Mouse (Mus musculus): ENCODE data around the gene Igdcc4. TPM values are rescaled to one million over a fixed set of nuclear protein-coding genes. Genes with fewer than 3 reads are reported as not detected.
A peak's percentile ranks its signal among the peaks of the same experiment; 100 is the strongest.

Gene Igdcc4
- total RNA-seq, 4 experiments from 2014 or later = 28.6 to 67.1 (median 44.5) TPM

- DNase-seq = peak; percentile 63
Measured at GRCm38 (mm10) chr9:65111698-65112097, 10.4 kb downstream of the Igdcc4 start.

GRCm38 (mm10) chr9:65113694-65114093 is 12.4 kb downstream of the Igdcc4 start:
- no peak for DNase-seq

- no peak for DNase-seq
Measured at GRCm38 (mm10) chr9:65115891-65116290, 14.6 kb downstream of the Igdcc4 start.

DNA sequence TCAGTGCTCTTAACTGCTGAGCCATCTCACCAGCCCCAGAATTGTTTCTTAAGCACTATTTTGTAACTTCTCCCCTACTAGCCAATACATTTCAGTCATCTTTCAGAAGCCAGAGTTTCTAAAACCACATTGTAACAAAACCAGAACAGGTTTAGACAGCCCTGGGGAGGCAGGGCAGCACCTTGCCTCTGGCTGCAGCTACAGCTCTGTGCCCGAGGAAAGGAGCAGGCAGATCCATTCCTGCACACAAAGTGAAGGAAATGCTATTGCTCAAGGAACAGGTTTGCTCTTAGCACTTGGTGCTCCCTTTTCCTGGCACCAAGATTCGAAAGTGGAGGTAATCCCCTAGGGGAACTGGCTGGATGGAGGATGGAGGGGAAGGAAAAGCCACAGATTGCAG is 16.2 kb downstream of the Igdcc4 start:
- no peak for DNase-seq

GRCm38 (mm10) chr9:65120935-65121334 is 19.6 kb downstream of the Igdcc4 start:
- DNase-seq = peak; percentile 63

DNA sequence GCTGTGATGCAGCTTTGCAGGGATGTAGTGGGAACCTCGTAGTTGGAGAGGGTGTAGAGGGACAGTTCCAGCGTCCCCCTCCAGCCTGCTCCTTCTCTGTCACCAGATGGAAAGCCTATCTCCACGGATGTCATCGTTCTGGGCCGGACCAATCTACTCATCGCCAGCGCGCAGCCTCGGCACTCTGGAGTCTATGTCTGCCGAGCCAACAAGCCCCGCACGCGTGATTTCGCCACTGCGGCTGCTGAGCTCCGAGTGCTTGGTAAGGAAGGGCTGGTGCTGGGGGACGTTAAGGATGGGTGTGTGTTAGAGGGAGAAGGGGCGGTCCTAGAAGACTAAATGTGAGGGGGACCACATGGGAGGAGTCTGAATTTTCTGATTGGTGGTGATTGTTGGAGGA is 21.3 kb downstream of the Igdcc4 start:
- DNase-seq = no peak

GRCm38 (mm10) chr9:65123552-65124168 is 22.4 kb downstream of the Igdcc4 start:
- no peak for DNase-seq

DNA sequence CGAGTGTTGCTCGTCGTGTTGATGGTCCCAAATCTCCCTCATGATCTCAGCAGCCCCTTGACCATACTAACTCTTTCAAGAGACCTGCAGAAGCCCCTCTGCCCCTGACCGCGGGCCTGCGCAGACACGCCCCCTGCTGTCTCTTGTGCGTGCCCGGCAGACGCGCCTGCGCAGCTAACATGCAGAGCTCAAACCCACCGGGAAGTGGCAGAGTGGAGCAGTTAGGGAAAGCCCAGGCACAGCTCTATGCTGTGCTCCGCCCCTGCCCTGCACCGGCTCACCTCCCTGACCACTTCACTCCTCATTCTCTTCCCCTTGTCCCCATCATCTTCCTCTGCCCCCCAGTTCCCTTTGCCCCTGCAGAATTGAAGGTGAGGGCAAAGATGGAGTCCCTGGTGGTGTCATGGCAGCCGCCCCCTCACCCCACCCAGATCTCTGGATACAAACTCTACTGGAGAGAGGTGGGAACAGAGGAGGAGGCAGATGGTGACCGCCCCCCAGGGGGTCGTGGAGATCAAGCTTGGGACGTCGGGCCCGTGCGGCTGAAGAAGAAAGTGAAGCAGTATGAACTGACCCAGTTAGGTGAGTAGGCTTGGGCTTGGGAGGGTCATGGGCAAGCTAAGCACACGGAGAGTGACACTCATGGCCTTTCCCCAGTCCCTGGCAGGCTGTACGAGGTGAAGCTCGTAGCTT is 27.0 kb downstream of the Igdcc4 start:
- DNase-seq = peak; percentile 43

- DNase-seq = no peak
Measured at GRCm38 (mm10) chr9:65131717-65132116, 30.4 kb downstream of the Igdcc4 start.

GRCm38 (mm10) chr9:65133739-65134138 is 32.5 kb downstream of the Igdcc4 start:
- DNase-seq = peak; percentile 45

DNA sequence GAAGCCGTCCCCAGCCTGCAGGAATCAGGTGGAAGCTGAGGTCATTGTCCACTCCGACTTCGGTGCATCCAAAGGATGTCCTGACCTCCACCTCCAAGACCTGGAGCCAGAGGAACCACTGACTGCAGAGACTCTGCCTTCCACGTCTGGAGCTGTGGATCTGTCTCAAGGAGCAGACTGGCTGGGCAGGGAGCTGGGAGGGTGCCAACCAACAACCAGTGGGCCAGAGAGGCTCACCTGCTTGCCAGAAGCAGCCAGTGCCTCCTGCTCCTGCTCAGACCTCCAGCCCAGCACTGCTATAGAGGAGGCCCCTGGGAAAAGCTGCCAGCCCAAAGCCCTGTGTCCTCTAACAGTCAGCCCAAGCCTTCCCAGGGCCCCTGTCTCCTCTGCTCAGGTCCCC is 33.8 kb downstream of the Igdcc4 start:
- DNase-seq = no peak

- DNase-seq = no peak
Measured at GRCm38 (mm10) chr9:65140491-65140890, 39.2 kb downstream of the Igdcc4 start.

GRCm38 (mm10) chr9:65140936-65141305 is 39.6 kb downstream of the Igdcc4 start, which contains the start of gene Igdcc3:
Gene Igdcc3 (plus strand): TSS chr9:65141189.
- DNase-seq = no peak

DNA sequence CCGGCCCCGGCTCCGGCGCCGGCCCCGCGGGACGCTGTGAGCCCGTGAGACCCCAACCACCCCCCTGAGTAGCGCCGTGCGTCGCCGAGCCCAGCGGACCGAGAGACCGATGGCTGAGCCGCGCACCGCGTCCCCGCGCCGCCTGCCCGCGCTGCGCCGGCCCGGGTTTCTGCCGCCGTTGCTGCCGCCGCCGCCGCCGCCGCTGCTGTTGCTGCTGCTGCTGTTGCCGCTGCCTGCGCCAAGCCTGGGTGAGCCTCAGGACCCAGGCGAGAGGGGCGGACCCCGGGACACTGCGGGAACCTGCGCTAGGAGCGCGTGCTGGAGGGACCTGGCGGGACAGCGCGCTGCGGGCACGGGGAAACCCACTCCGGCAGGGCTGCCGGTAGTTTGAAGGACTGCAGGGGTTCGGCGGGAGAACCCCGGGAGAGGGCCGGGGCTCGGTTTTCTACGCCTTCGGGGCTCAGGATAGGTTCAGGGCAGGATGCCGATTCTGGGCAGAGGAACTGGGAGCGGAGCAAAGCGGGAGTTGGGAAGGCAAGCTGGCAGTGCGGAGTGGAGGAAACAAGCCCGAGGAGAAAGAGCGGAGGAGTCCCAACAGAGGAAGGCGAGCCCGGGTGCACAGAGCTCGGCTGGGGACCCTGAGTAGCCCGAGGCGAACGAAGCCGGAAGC is 40.2 kb downstream of the Igdcc4 start:
- no peak for DNase-seq

- no peak for DNase-seq
Measured at GRCm38 (mm10) chr9:65141976-65142318, 40.7 kb downstream of the Igdcc4 start.

- no peak for DNase-seq
Measured at GRCm38 (mm10) chr9:65142399-65142798, 41.1 kb downstream of the Igdcc4 start.

DNA sequence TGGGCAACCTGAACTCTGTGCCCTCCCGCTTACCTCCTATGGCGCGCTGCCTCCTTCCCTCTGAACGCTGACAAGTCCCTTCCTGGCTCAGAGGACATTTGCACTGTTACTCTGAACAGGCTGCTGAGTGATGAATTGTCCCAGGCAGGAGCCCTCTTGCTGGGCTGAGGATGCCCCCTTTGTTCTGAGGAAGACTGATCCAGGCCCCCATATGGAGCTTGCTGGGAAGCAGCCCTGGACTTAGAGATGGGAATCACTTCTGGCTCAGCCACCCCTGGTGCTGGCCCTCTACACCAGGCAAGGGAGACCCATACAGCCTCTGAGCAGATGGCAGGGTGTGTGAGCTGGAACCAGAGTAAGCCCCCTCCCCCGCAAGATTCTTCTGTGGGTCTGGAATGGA is 44.7 kb downstream of the Igdcc4 start:
- no peak for DNase-seq

GRCm38 (mm10) chr9:65148507-65148906 is 47.2 kb downstream of the Igdcc4 start:
- DNase-seq = no peak

DNA sequence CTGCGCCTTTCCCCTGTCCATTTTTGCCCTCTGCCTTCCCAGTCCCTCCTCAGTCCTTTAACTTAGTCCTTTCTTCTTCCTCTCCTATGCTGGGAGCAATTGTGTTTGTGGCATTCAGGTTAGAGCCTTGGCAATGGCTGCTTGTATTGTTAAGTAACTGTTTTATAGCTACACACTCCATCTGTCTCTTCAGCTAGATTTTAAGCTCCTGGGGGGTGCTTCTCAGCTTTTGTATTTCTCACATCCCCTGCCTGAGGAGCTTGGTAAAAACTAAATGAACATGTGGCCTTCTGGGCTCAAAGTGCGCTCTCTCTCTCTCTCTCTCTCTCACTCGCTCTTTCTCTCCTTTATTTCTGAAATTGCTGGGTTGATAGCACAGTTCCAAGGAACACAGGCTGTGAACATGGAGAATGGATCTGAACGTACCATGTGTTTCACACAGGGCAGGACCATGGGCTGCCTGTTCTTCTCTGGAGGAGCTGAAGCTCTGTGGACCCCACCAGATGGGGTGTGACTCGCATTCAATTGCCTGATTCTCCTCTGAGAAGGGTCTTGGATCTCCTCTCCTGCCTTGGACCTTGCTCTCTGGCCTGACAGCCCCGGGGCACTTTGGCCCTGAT is 51.5 kb downstream of the Igdcc4 start:
- no peak for DNase-seq

GRCm38 (mm10) chr9:65153331-65153711 is 52.0 kb downstream of the Igdcc4 start:
- no peak for DNase-seq

DNA sequence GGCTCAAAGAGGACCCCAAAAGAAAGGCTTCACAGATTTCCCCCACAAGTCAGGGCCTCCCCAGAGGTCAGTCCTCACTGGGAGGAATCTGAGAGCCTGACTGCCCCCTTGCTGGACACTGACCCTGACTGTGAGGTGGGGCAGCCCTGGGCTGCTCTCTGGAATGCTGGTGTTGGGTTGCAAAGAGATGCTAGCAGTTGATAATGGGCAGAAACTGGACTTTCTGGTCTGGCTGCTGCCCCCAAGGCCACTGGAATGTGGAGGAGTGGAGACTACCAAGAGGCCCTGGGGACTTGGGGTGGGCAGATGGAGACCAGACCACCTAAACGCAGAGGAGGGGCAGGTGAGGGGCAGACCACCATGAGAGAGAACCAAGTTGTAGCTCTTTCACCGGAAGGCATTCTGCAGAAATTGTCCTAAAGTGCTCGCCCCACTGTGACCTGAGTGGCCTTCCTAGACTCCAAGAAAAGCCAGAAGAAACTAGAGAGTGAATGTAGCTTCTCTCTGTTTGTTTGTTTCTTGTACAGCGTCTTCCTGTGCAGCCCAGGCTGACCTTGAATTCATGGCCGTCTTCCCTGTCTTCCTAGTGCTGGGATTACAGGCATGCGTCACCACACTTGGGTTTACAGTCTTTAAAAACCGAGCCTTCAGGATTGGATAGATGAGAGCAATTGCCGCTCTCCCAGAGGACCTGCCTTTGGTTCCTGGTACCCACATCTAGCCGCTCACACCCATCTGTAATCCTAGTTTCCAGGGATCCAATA is 53.6 kb downstream of the Igdcc4 start:
- no peak for DNase-seq

DNA sequence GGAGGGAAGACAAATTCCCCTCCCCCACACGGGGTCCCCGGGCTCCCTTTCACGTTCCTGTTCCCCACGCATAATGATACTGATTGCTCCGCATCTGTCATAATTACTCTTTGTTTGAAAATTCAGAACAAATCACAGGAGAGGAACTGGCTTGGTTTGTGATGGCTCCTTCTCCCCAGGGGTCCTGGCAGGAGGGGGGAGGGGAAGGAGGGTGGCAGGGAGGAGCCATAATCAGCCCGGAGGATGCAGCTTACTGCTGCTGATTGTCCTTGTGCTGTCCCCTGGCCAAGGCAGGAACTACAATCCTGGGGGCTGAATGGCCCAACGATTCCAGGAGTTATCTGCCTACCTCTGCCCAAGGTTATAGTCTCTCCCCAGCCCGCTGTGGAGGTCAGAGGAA is 55.3 kb downstream of the Igdcc4 start:
- no peak for DNase-seq

DNA sequence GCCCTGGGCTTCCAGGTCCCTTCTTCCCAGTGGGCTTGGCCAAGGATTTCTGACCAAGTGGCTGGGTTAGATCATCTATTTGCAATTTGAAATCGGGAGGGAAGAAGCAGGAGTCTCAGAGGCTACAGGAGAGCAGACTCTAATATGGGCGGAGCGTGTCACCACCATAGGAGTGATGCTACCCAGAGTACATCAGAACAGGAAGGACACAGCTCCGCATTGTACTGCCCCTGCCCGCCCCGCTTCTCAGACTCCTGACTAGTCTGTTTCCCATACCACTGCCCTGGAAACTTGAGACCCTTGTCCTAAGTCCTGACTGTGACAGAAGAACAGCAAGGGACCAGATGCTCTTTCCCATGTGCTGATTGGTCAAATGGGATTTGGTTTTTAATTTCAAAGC is 56.3 kb downstream of the Igdcc4 start:
- no peak for DNase-seq
